Mouse (Mus musculus): ENCODE measurements at regions not wholly inside any gene's neighbourhood (a gene's known extent, or its start where the extent isn't known, plus 50 kb on each side); places are given as distances from the start of the nearest gene placed in this dataset.

- Histone ChIP-seq H3K36me3 (no peaks in the 10 kb centered on the region), H3K4me3 (no peak overlapping the region), H3K9me3 (no peaks in the 10 kb centered on the region), H3K27ac (no peak overlapping the region), H3K4me1 (replicated peaks) (0 out of 2 replicates have a peak, but pooled peaks cover 4% of the 10 kb centered on the region), H3K27me3 (ENCODE audit: insufficient read depth, poor library complexity, severe bottlenecking) (no peaks in the 10 kb centered on the region)
- 64% methylated on average over 4 of the region's 4 CpGs for WGBS
- no peak for DNase-seq (ENCODE audit: low spot score)
Observed at GRCm38 (mm10) chr1:76258217-76258616, 712.2 kb downstream of the Slc4a3 start.

GRCm38 (mm10) chr1:76276148-76276547 lies 730.1 kb downstream of the Slc4a3 start:
- H3K36me3 ChIP-seq: no peaks in the 10 kb centered on the region
- H3K27me3 ChIP-seq (ENCODE audit: insufficient read depth, poor library complexity, severe bottlenecking): no peaks in the 10 kb centered on the region
- H3K9me3 ChIP-seq: no peaks in the 10 kb centered on the region
- H3K4me1 ChIP-seq (replicated peaks): no peaks in the 10 kb centered on the region
- no peak overlapping the region for H3K4me3 ChIP-seq
- no peak for DNase-seq (ENCODE audit: low spot score)
- no peak overlapping the region for H3K27ac ChIP-seq
- 57% methylated on average over 7 of the region's 7 CpGs for WGBS

GRCm38 (mm10) chr1:76276624-76277023 lies 730.6 kb downstream of the Slc4a3 start:
- H3K9me3 ChIP-seq: no peaks in the 10 kb centered on the region
- no peak overlapping the region for H3K27ac ChIP-seq
- no peaks in the 10 kb centered on the region for H3K36me3 ChIP-seq
- no peak overlapping the region for H3K4me3 ChIP-seq
- no peak for DNase-seq (ENCODE audit: low spot score)
- no peaks in the 10 kb centered on the region for H3K27me3 ChIP-seq (ENCODE audit: insufficient read depth, poor library complexity, severe bottlenecking)
- WGBS: 66% methylated on average over 3 of the region's 3 CpGs
- no peaks in the 10 kb centered on the region for H3K4me1 ChIP-seq (replicated peaks)

- WGBS: 58% methylated on average over 3 of the region's 3 CpGs
- no peak for DNase-seq (ENCODE audit: low spot score)
- no peaks in the 10 kb centered on the region for H3K36me3 ChIP-seq
- H3K4me3 ChIP-seq: no peak overlapping the region
- H3K4me1 ChIP-seq (replicated peaks): no peaks in the 10 kb centered on the region
- H3K27me3 ChIP-seq (ENCODE audit: insufficient read depth, poor library complexity, severe bottlenecking): no peaks in the 10 kb centered on the region
- no peaks in the 10 kb centered on the region for H3K9me3 ChIP-seq
- no peak overlapping the region for H3K27ac ChIP-seq
Observed at GRCm38 (mm10) chr1:76283322-76283721, 737.3 kb downstream of the Slc4a3 start.

- no peaks in the 10 kb centered on the region for H3K27me3 ChIP-seq (ENCODE audit: insufficient read depth, poor library complexity, severe bottlenecking)
- DNase-seq (ENCODE audit: low spot score): no peak
Observed at GRCm38 (mm10) chr1:76322943-76323559, 777.0 kb downstream of the Slc4a3 start.

GRCm38 (mm10) chr1:76323592-76323991 lies 777.5 kb downstream of the Slc4a3 start:
- Histone ChIP-seq H3K9me3 (no peaks in the 10 kb centered on the region), H3K4me1 (replicated peaks) (no peaks in the 10 kb centered on the region; the same call in 1 of the 2 replicates), H3K27ac (no peak overlapping the region), H3K36me3 (no peaks in the 10 kb centered on the region), H3K4me3 (no peak overlapping the region), H3K27me3 (ENCODE audit: insufficient read depth, poor library complexity, severe bottlenecking) (no peaks in the 10 kb centered on the region)
- 84% methylated on average over 4 of the region's 4 CpGs for WGBS
- DNase-seq (ENCODE audit: low spot score): no peak

More at GRCm38 (mm10) chr1:76322943-76323559, 777.0 kb downstream of the Slc4a3 start:
- Histone ChIP-seq H3K4me1 (replicated peaks) (no peaks in the 10 kb centered on the region; the same call in 1 of the 2 replicates), H3K9me3 (no peaks in the 10 kb centered on the region), H3K27ac (no peak overlapping the region), H3K36me3 (no peaks in the 10 kb centered on the region), H3K4me3 (no peak overlapping the region)
- 68% methylated on average over 4 of the region's 4 CpGs for WGBS

- no peaks in the 10 kb centered on the region for H3K9me3 ChIP-seq
- no peaks in the 10 kb centered on the region for H3K4me1 ChIP-seq (replicated peaks)
- no peaks in the 10 kb centered on the region for H3K36me3 ChIP-seq
- no peaks in the 10 kb centered on the region for H3K27me3 ChIP-seq (ENCODE audit: insufficient read depth, poor library complexity, severe bottlenecking)
- DNase-seq (ENCODE audit: low spot score): no peak
- no peak overlapping the region for H3K4me3 ChIP-seq
- no peak overlapping the region for H3K27ac ChIP-seq
Observed at GRCm38 (mm10) chr1:76336011-76336410, 789.9 kb downstream of the Slc4a3 start.

- H3K4me1 ChIP-seq (replicated peaks): no peaks in the 10 kb centered on the region
- no peak for DNase-seq (ENCODE audit: low spot score)
- no peak overlapping the region for H3K4me3 ChIP-seq
- no peaks in the 10 kb centered on the region for H3K9me3 ChIP-seq
- no peak overlapping the region for H3K27ac ChIP-seq
- no peaks in the 10 kb centered on the region for H3K27me3 ChIP-seq (ENCODE audit: insufficient read depth, poor library complexity, severe bottlenecking)
- WGBS: 85% methylated on average over 8 of the region's 8 CpGs
- no peaks in the 10 kb centered on the region for H3K36me3 ChIP-seq
Observed at GRCm38 (mm10) chr1:76362106-76362505, 816.0 kb downstream of the Slc4a3 start.

GRCm38 (mm10) chr1:76373931-76374330 lies 827.9 kb downstream of the Slc4a3 start:
- Histone ChIP-seq H3K36me3 (no peaks in the 10 kb centered on the region), H3K9me3 (no peaks in the 10 kb centered on the region), H3K4me3 (no peak overlapping the region), H3K4me1 (replicated peaks) (no peaks in the 10 kb centered on the region), H3K27ac (no peak overlapping the region), H3K27me3 (ENCODE audit: insufficient read depth, poor library complexity, severe bottlenecking) (no peaks in the 10 kb centered on the region)
- 77% methylated on average over 2 of the region's 2 CpGs for WGBS
- DNase-seq (ENCODE audit: low spot score): no peak

GRCm38 (mm10) chr1:76378154-76378553 lies 832.1 kb downstream of the Slc4a3 start:
- H3K27me3 ChIP-seq (ENCODE audit: insufficient read depth, poor library complexity, severe bottlenecking): no peaks in the 10 kb centered on the region
- no peak overlapping the region for H3K4me3 ChIP-seq
- no peaks in the 10 kb centered on the region for H3K9me3 ChIP-seq
- no peaks in the 10 kb centered on the region for H3K4me1 ChIP-seq (replicated peaks)
- 78% methylated on average over 3 of the region's 3 CpGs for WGBS
- DNase-seq (ENCODE audit: low spot score): no peak
- H3K27ac ChIP-seq: no peak overlapping the region
- H3K36me3 ChIP-seq: no peaks in the 10 kb centered on the region

- no peaks in the 10 kb centered on the region for H3K36me3 ChIP-seq
- H3K4me1 ChIP-seq (replicated peaks): 0 out of 2 replicates have a peak, but pooled peaks cover 5% of the 10 kb centered on the region
- no peak overlapping the region for H3K4me3 ChIP-seq
- H3K27me3 ChIP-seq (ENCODE audit: insufficient read depth, poor library complexity, severe bottlenecking): no peaks in the 10 kb centered on the region
- H3K27ac ChIP-seq: no peak overlapping the region
- H3K9me3 ChIP-seq: no peaks in the 10 kb centered on the region
- no peak for DNase-seq (ENCODE audit: low spot score)
- 64% methylated on average over 6 of the region's 6 CpGs for WGBS
Observed at GRCm38 (mm10) chr1:76392536-76392935, 846.5 kb downstream of the Slc4a3 start.

- 0 out of 2 replicates have a peak, but pooled peaks cover 5% of the 10 kb centered on the region for H3K4me1 ChIP-seq (replicated peaks)
- no peak overlapping the region for H3K27ac ChIP-seq
- WGBS: 84% methylated on average over 8 of the region's 8 CpGs
- H3K36me3 ChIP-seq: no peaks in the 10 kb centered on the region
- DNase-seq (ENCODE audit: low spot score): no peak
- no peak overlapping the region for H3K4me3 ChIP-seq
- no peaks in the 10 kb centered on the region for H3K27me3 ChIP-seq (ENCODE audit: insufficient read depth, poor library complexity, severe bottlenecking)
- H3K9me3 ChIP-seq: no peaks in the 10 kb centered on the region
Observed at GRCm38 (mm10) chr1:76394038-76394437, 848.0 kb downstream of the Slc4a3 start.

GRCm38 (mm10) chr1:76402854-76403253 lies 856.8 kb downstream of the Slc4a3 start:
- no peaks in the 10 kb centered on the region for H3K36me3 ChIP-seq
- no peaks in the 10 kb centered on the region for H3K4me1 ChIP-seq (replicated peaks)
- WGBS: 83% methylated on average over 2 of the region's 2 CpGs
- DNase-seq (ENCODE audit: low spot score): no peak
- H3K27me3 ChIP-seq (ENCODE audit: insufficient read depth, poor library complexity, severe bottlenecking): no peaks in the 10 kb centered on the region
- no peak overlapping the region for H3K4me3 ChIP-seq
- H3K9me3 ChIP-seq: no peaks in the 10 kb centered on the region
- H3K27ac ChIP-seq: no peak overlapping the region

- Histone ChIP-seq H3K27me3 (ENCODE audit: insufficient read depth, poor library complexity, severe bottlenecking) (no peaks in the 10 kb centered on the region), H3K4me1 (replicated peaks) (no peaks in the 10 kb centered on the region), H3K9me3 (no peaks in the 10 kb centered on the region), H3K36me3 (no peaks in the 10 kb centered on the region), H3K4me3 (no peak overlapping the region), H3K27ac (no peak overlapping the region)
- DNase-seq (ENCODE audit: low spot score): no peak
- 80% methylated on average over 4 of the region's 4 CpGs for WGBS
Observed at GRCm38 (mm10) chr1:76404003-76404402, 857.9 kb downstream of the Slc4a3 start.
